Mouse (Mus musculus): ENCODE measurements around the gene Cpeb3.

DNA sequence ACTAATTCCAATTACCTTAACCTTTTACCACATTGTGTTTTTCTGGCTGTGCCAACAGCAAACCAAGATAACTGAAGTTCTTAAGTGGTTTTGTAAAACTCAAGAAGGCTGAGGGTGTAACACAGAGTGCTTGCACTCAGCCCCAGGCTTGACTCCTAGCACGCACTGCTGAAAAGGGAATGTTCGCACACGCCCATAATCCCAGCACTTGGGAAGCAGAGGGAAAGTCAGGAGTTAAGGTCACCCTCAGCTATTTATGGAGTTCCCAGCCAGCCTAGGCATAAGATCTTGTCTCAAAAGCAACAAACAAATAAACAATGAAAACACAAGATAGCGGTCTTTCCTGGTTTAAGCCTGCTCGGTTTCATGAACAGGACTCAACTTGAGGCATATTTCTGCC is 63.0 kb downstream of the Cpeb3 start:
- TF ChIP-seq CTCF (IDR thresholded peaks at IDR 0.05; ENCODE audit: low read depth, low read length) = no peak
- TF ChIP-seq TAL1 (conservative IDR thresholded peaks at IDR 0.05; ENCODE audit: low read depth, low read length) = no peak
- TF ChIP-seq GATA2 (IDR thresholded peaks at IDR 0.05; ENCODE audit: borderline replicate concordance, low read depth, low read length) = no peak
- TF ChIP-seq POLR2AphosphoS5 (IDR thresholded peaks at IDR 0.05; ENCODE audit: insufficient replicate concordance, low read depth, low read length) = no peak
